Mouse (Mus musculus) heart, postnatal 0 days (tissue): ENCODE results near the gene Fxr1.

Source experiments
- CTCF ChIP-seq: IDR thresholded peaks from 2 replicates; pipeline ENCODE4 v1.5.1; 2016; ENCODE audit warnings: antibody characterized with exemption, control low read depth, low read depth
- EP300 ChIP-seq: IDR thresholded peaks from 2 replicates; pipeline ENCODE4 v1.6.1; 2016; ENCODE audit warnings: antibody characterized with exemption, low read depth

GRCm38 (mm10) chr3:34111941-34112685, 92.4 kb downstream of the Fxr1 start:
- TF ChIP-seq CTCF (no peak), EP300 (no peak)
